Mouse (Mus musculus): ENCODE data around the gene Fuk. TPM values are rescaled to one million over a fixed set of nuclear protein-coding genes. Genes with fewer than 3 reads are reported as not detected.
"Not testable (repeated sequence)": the region's sequence is repeated elsewhere in the genome, so short reads cannot be mapped to it uniquely, and the experiment has no call there.

Fuk gene
- polyA plus RNA-seq, 1 experiment = 2.9 TPM

GRCm38 (mm10) chr8:110861347-110862025, 40.8 kb downstream of the Fuk start:
- H3K4me3 ChIP-seq (ENCODE audit: insufficient read depth, low read depth, low read length); H3K4me1 ChIP-seq (ENCODE audit: control insufficient read depth, insufficient read depth, insufficient read length, low read length); H3K27ac ChIP-seq (replicated peaks; ENCODE audit: low read depth, low read length): not testable (repeated sequence)

GRCm38 (mm10) chr8:110859651-110860501, 42.4 kb downstream of the Fuk start:
- no peak overlapping the region for H3K4me3 ChIP-seq (ENCODE audit: insufficient read depth, low read depth, low read length)

GRCm38 (mm10) chr8:110856760-110857461, 45.4 kb downstream of the Fuk start:
- no peak overlapping the region for H3K4me3 ChIP-seq (ENCODE audit: insufficient read depth, low read depth, low read length)
- no peaks in the 10 kb centered on the region for H3K4me1 ChIP-seq (ENCODE audit: control insufficient read depth, insufficient read depth, insufficient read length, low read length)
- no peak overlapping the region for H3K27ac ChIP-seq (replicated peaks; ENCODE audit: low read depth, low read length)

More at GRCm38 (mm10) chr8:110859651-110860501, 42.4 kb downstream of the Fuk start:
- H3K27ac ChIP-seq (replicated peaks; ENCODE audit: low read depth, low read length) = no peak overlapping the region
- H3K4me1 ChIP-seq (ENCODE audit: control insufficient read depth, insufficient read depth, insufficient read length, low read length) = no peaks in the 10 kb centered on the region

GRCm38 (mm10) chr8:110856073-110856472, 46.2 kb downstream of the Fuk start:
- not testable (repeated sequence) for H3K4me1 ChIP-seq (ENCODE audit: control insufficient read depth, insufficient read depth, insufficient read length, low read length); H3K4me3 ChIP-seq (ENCODE audit: insufficient read depth, low read depth, low read length); H3K27ac ChIP-seq (replicated peaks; ENCODE audit: low read depth, low read length)

GRCm38 (mm10) chr8:110851186-110851585, 51.1 kb downstream of the Fuk start:
- no peak overlapping the region for H3K27ac ChIP-seq (replicated peaks; ENCODE audit: low read depth, low read length)
- H3K4me3 ChIP-seq (ENCODE audit: insufficient read depth, low read depth, low read length) = no peak overlapping the region
- H3K4me1 ChIP-seq (ENCODE audit: control insufficient read depth, insufficient read depth, insufficient read length, low read length) = no peaks in the 10 kb centered on the region

- H3K4me3 ChIP-seq (ENCODE audit: insufficient read depth, low read depth, low read length) = peak overlapping the region; percentile 80
- H3K27ac ChIP-seq (replicated peaks; ENCODE audit: low read depth, low read length) = peak overlapping the region; percentile 48
- H3K4me1 ChIP-seq (ENCODE audit: control insufficient read depth, insufficient read depth, insufficient read length, low read length) = peaks cover 3% of the 10 kb centered on the region; the same call in 1 of the 2 replicates
Measured at GRCm38 (mm10) chr8:110847645-110848495, 54.4 kb downstream of the Fuk start.

GRCm38 (mm10) chr8:110847171-110847549, 55.1 kb downstream of the Fuk start:
- Histone ChIP-seq H3K27ac (replicated peaks; ENCODE audit: low read depth, low read length) (peak overlapping the region; percentile 90), H3K4me3 (ENCODE audit: insufficient read depth, low read depth, low read length) (peak overlapping the region; percentile 80), H3K4me1 (ENCODE audit: control insufficient read depth, insufficient read depth, insufficient read length, low read length) (peaks cover 3% of the 10 kb centered on the region; the same call in 1 of the 2 replicates)

- H3K27ac ChIP-seq (replicated peaks; ENCODE audit: low read depth, low read length) = peak within 1 kb of the TSS; percentile 90
- H3K4me3 ChIP-seq (ENCODE audit: insufficient read depth, low read depth, low read length) = peak within 1 kb of the TSS; percentile 80
- peaks cover 3% of the 10 kb centered on the region; the same call in 1 of the 2 replicates for H3K4me1 ChIP-seq (ENCODE audit: control insufficient read depth, insufficient read depth, insufficient read length, low read length)
Measured at GRCm38 (mm10) chr8:110846405-110847170, 55.7 kb downstream of the Fuk start, which contains the start of the genes Cog4 and Sf3b3. Gene Cog4 (plus strand): TSS chr8:110846600. Gene Sf3b3 (minus strand): TSS chr8:110846787.

- Histone ChIP-seq H3K27ac (replicated peaks; ENCODE audit: low read depth, low read length) (peak overlapping the region; percentile 69), H3K4me1 (ENCODE audit: control insufficient read depth, insufficient read depth, insufficient read length, low read length) (peaks cover 3% of the 10 kb centered on the region; the same call in 1 of the 2 replicates)
Measured at GRCm38 (mm10) chr8:110845821-110846404, 56.4 kb downstream of the Fuk start.

GRCm38 (mm10) chr8:110844941-110845340, 57.3 kb downstream of the Fuk start:
- peaks cover 3% of the 10 kb centered on the region; the same call in 1 of the 2 replicates for H3K4me1 ChIP-seq (ENCODE audit: control insufficient read depth, insufficient read depth, insufficient read length, low read length)
- H3K27ac ChIP-seq (replicated peaks; ENCODE audit: low read depth, low read length) = no peak overlapping the region
- no peak overlapping the region for H3K4me3 ChIP-seq (ENCODE audit: insufficient read depth, low read depth, low read length)

More at GRCm38 (mm10) chr8:110845821-110846404, 56.4 kb downstream of the Fuk start:
- peak overlapping the region; percentile 80 for H3K4me3 ChIP-seq (ENCODE audit: insufficient read depth, low read depth, low read length)

GRCm38 (mm10) chr8:110843207-110843606, 59.1 kb downstream of the Fuk start:
- H3K4me3 ChIP-seq (ENCODE audit: insufficient read depth, low read depth, low read length) = no peak overlapping the region
- H3K27ac ChIP-seq (replicated peaks; ENCODE audit: low read depth, low read length) = no peak overlapping the region
- peaks cover 3% of the 10 kb centered on the region; the same call in 1 of the 2 replicates for H3K4me1 ChIP-seq (ENCODE audit: control insufficient read depth, insufficient read depth, insufficient read length, low read length)

- peaks cover 3% of the 10 kb centered on the region; the same call in 1 of the 2 replicates for H3K4me1 ChIP-seq (ENCODE audit: control insufficient read depth, insufficient read depth, insufficient read length, low read length)
Measured at GRCm38 (mm10) chr8:110842012-110842574, 60.2 kb downstream of the Fuk start.

More at GRCm38 (mm10) chr8:110842012-110842574, 60.2 kb downstream of the Fuk start:
- Histone ChIP-seq H3K4me3 (ENCODE audit: insufficient read depth, low read depth, low read length) (no peak overlapping the region), H3K27ac (replicated peaks; ENCODE audit: low read depth, low read length) (no peak overlapping the region)

Measured in brown adipose tissue, adult 24 weeks (tissue).